Mouse (Mus musculus) limb, embryonic 15.5 days (tissue): ENCODE results near the gene Cd300lg. TPM values are rescaled to one million over a fixed set of nuclear protein-coding genes. Genes with fewer than 3 reads are reported as not detected.

ENCODE experiments used
- ATAC-seq: fragments of 200-750 bp; cut with Nextera tagmentation; 2 replicates; pipeline ENCODE4 v1.8.0; 2017; ENCODE audit warnings: low read depth, moderate TSS enrichment; ENCODE audit not compliant: insufficient number of reproducible peaks, low FRiP score, low TSS enrichment
- H3K27ac ChIP-seq: fragments of 300-500 bp; sonication (generic); 2 replicates; pipeline ENCODE4 v1.5.1; 2015; ENCODE audit warnings: moderate library complexity, mild to moderate bottlenecking, inconsistent platforms
- H3K27me3 ChIP-seq: fragments of 300-500 bp; sonication (generic); 2 replicates; pipeline ENCODE4 v1.6.1; 2015; ENCODE audit warnings: inconsistent platforms
- H3K36me3 ChIP-seq: fragments of 300-500 bp; sonication (generic); 2 replicates; pipeline ENCODE4 v1.6.1; 2015; ENCODE audit warnings: inconsistent platforms
- H3K4me1 ChIP-seq: fragments of 300-500 bp; sonication (generic); 2 replicates; pipeline ENCODE4 v1.6.1; 2015; ENCODE audit warnings: inconsistent platforms
- H3K4me2 ChIP-seq: fragments of 300-500 bp; sonication (generic); 2 replicates; pipeline ENCODE4 v1.6.1; 2015; ENCODE audit warnings: mild to moderate bottlenecking, inconsistent platforms
- H3K4me3 ChIP-seq: fragments of 300-500 bp; sonication (generic); 2 replicates; pipeline ENCODE4 v1.5.1; 2015; ENCODE audit warnings: mild to moderate bottlenecking, inconsistent platforms
- H3K9ac ChIP-seq: fragments of 300-500 bp; sonication (generic); 2 replicates; pipeline ENCODE4 v1.6.1; 2015; ENCODE audit warnings: inconsistent platforms
- H3K9me3 ChIP-seq: fragments of 300-500 bp; sonication (generic); 2 replicates; pipeline ENCODE4 v1.6.1; 2016; ENCODE audit warnings: inconsistent platforms
- WGBS: fragments of 180-500 bp; shearing (Covaris S2); methylation state at CpG from one replicate; pipeline ENCODE4 v1.1.7; 2015; 5-methylcytosine and 5-hydroxymethylcytosine counted together
- polyA plus RNA-seq: library from polyadenylated mRNA; unstranded; fragments of >200 nt; fragmentation: Nextera tagmentation; extraction: Ambion mirVana; gene quantifications from 2 replicates; pipeline ENCODE4 v1.2.1, GENCODE M21; 2015

Gene Cd300lg
- polyA plus RNA-seq, 1 experiment from 2014 or later = 2.2 TPM

GRCm38 (mm10) chr11:102026694-102027360 lies 14.5 kb upstream of the Cd300lg start:
- Histone ChIP-seq H3K9ac (peak overlapping the region; percentile 56), H3K27ac (peak overlapping the region; percentile 33; the same call in 1 of the 2 replicates), H3K4me2 (peak overlapping the region; percentile 94), H3K36me3 (0 out of 2 replicates have a peak, but pooled peaks cover 2% of the 10 kb centered on the region), H3K4me3 (peak overlapping the region; percentile 73), H3K4me1 (peaks cover 14% of the 10 kb centered on the region), H3K27me3 (no peaks in the 10 kb centered on the region), H3K9me3 (no peaks in the 10 kb centered on the region)
- peak; percentile 83 for ATAC-seq
- WGBS = under 1% methylated on average over 54 of the region's 73 CpGs

- H3K36me3 ChIP-seq = no peaks in the 10 kb centered on the region
- H3K9ac ChIP-seq = 0 out of 2 replicates have a peak overlapping the region, but pooled peaks have one; percentile 56
- peak overlapping the region; percentile 94 for H3K4me2 ChIP-seq
- ATAC-seq = no peak
- H3K4me1 ChIP-seq = peaks cover 14% of the 10 kb centered on the region
- H3K9me3 ChIP-seq = no peaks in the 10 kb centered on the region
- 5% methylated on average over 12 of the region's 12 CpGs for WGBS
- no peaks in the 10 kb centered on the region for H3K27me3 ChIP-seq
- H3K4me3 ChIP-seq = peak overlapping the region; percentile 73
- H3K27ac ChIP-seq = no peak overlapping the region
Measured at GRCm38 (mm10) chr11:102027361-102028017, 13.8 kb upstream of the Cd300lg start.

- Histone ChIP-seq H3K4me1 (peaks cover 14% of the 10 kb centered on the region), H3K27ac (no peak within 1 kb of the TSS), H3K27me3 (no peaks in the 10 kb centered on the region), H3K36me3 (no peaks in the 10 kb centered on the region), H3K9me3 (no peaks in the 10 kb centered on the region), H3K4me2 (peak within 1 kb of the TSS; percentile 94), H3K4me3 (peak within 1 kb of the TSS; percentile 73), H3K9ac (0 out of 2 replicates have a peak within 1 kb of the TSS, but pooled peaks have one; percentile 56)
- no peak for ATAC-seq
- 73% methylated on average over 6 of the region's 6 CpGs for WGBS
Measured at GRCm38 (mm10) chr11:102028087-102028816, 13.1 kb upstream of the Cd300lg start, which contains the start of gene Mpp3. Gene Mpp3 (minus strand): TSS chr11:102028461.

- H3K9ac ChIP-seq = no peak overlapping the region
- WGBS = 86% methylated on average over 4 of the region's 4 CpGs
- no peak overlapping the region for H3K4me3 ChIP-seq
- no peaks in the 10 kb centered on the region for H3K36me3 ChIP-seq
- no peaks in the 10 kb centered on the region for H3K27me3 ChIP-seq
- no peak for ATAC-seq
- no peak overlapping the region for H3K27ac ChIP-seq
- H3K4me2 ChIP-seq = no peak overlapping the region
- peaks cover 14% of the 10 kb centered on the region for H3K4me1 ChIP-seq
- no peaks in the 10 kb centered on the region for H3K9me3 ChIP-seq
Measured at GRCm38 (mm10) chr11:102029304-102029703, 12.0 kb upstream of the Cd300lg start.

GRCm38 (mm10) chr11:102029966-102030365 lies 11.3 kb upstream of the Cd300lg start:
- H3K4me3 ChIP-seq = no peak overlapping the region
- ATAC-seq = no peak
- no peak overlapping the region for H3K9ac ChIP-seq
- H3K27me3 ChIP-seq = no peaks in the 10 kb centered on the region
- no peak overlapping the region for H3K4me2 ChIP-seq
- H3K4me1 ChIP-seq = peaks cover 14% of the 10 kb centered on the region
- WGBS = 40% methylated on average over 7 of the region's 7 CpGs
- no peaks in the 10 kb centered on the region for H3K36me3 ChIP-seq
- H3K27ac ChIP-seq = no peak overlapping the region
- no peaks in the 10 kb centered on the region for H3K9me3 ChIP-seq

- H3K27me3 ChIP-seq = no peaks in the 10 kb centered on the region
- WGBS = 79% methylated on average over 7 of the region's 7 CpGs
- H3K4me2 ChIP-seq = no peak overlapping the region
- no peaks in the 10 kb centered on the region for H3K36me3 ChIP-seq
- H3K9ac ChIP-seq = no peak overlapping the region
- H3K4me3 ChIP-seq = no peak overlapping the region
- no peak overlapping the region for H3K27ac ChIP-seq
- H3K9me3 ChIP-seq = no peaks in the 10 kb centered on the region
- peaks cover 11% of the 10 kb centered on the region for H3K4me1 ChIP-seq
- no peak for ATAC-seq
Measured at GRCm38 (mm10) chr11:102031149-102031548, 10.2 kb upstream of the Cd300lg start.

GRCm38 (mm10) chr11:102033055-102033591 lies 8.2 kb upstream of the Cd300lg start:
- no peak for ATAC-seq

GRCm38 (mm10) chr11:102034887-102035286 lies 6.4 kb upstream of the Cd300lg start:
- ATAC-seq = no peak
- Histone ChIP-seq H3K36me3 (no peaks in the 10 kb centered on the region), H3K9ac (no peak overlapping the region), H3K27ac (no peak overlapping the region), H3K4me2 (no peak overlapping the region), H3K9me3 (no peaks in the 10 kb centered on the region), H3K27me3 (no peaks in the 10 kb centered on the region), H3K4me3 (no peak overlapping the region), H3K4me1 (no peaks in the 10 kb centered on the region)
- 57% methylated on average over 8 of the region's 8 CpGs for WGBS

More at GRCm38 (mm10) chr11:102033055-102033591, 8.2 kb upstream of the Cd300lg start:
- no peak overlapping the region for H3K27ac ChIP-seq
- no peaks in the 10 kb centered on the region for H3K36me3 ChIP-seq
- no peaks in the 10 kb centered on the region for H3K9me3 ChIP-seq
- H3K4me2 ChIP-seq = no peak overlapping the region
- no peaks in the 10 kb centered on the region for H3K4me1 ChIP-seq
- 78% methylated on average over 12 of the region's 12 CpGs for WGBS
- H3K27me3 ChIP-seq = no peaks in the 10 kb centered on the region
- H3K4me3 ChIP-seq = no peak overlapping the region
- H3K9ac ChIP-seq = no peak overlapping the region

- Histone ChIP-seq H3K4me3 (no peak overlapping the region), H3K27ac (no peak overlapping the region), H3K4me1 (0 out of 2 replicates have a peak, but pooled peaks cover 2% of the 10 kb centered on the region), H3K4me2 (no peak overlapping the region), H3K27me3 (no peaks in the 10 kb centered on the region), H3K9me3 (no peaks in the 10 kb centered on the region), H3K9ac (no peak overlapping the region), H3K36me3 (no peaks in the 10 kb centered on the region)
- WGBS = 74% methylated on average over 5 of the region's 5 CpGs
- ATAC-seq = no peak
Measured at GRCm38 (mm10) chr11:102035456-102035960, 5.8 kb upstream of the Cd300lg start.

GRCm38 (mm10) chr11:102036336-102036735 lies 5.0 kb upstream of the Cd300lg start:
- H3K4me1 ChIP-seq = 0 out of 2 replicates have a peak, but pooled peaks cover 2% of the 10 kb centered on the region
- 81% methylated on average over 7 of the region's 7 CpGs for WGBS
- no peak overlapping the region for H3K27ac ChIP-seq
- no peak for ATAC-seq
- no peak overlapping the region for H3K9ac ChIP-seq
- no peaks in the 10 kb centered on the region for H3K9me3 ChIP-seq
- no peak overlapping the region for H3K4me2 ChIP-seq
- no peaks in the 10 kb centered on the region for H3K36me3 ChIP-seq
- no peak overlapping the region for H3K4me3 ChIP-seq
- no peaks in the 10 kb centered on the region for H3K27me3 ChIP-seq

GRCm38 (mm10) chr11:102037789-102038188 lies 3.5 kb upstream of the Cd300lg start:
- Histone ChIP-seq H3K4me2 (no peak overlapping the region), H3K36me3 (no peaks in the 10 kb centered on the region), H3K4me3 (no peak overlapping the region), H3K27me3 (no peaks in the 10 kb centered on the region), H3K9ac (no peak overlapping the region), H3K4me1 (0 out of 2 replicates have a peak, but pooled peaks cover 2% of the 10 kb centered on the region), H3K9me3 (no peaks in the 10 kb centered on the region), H3K27ac (no peak overlapping the region)
- 83% methylated on average over 6 of the region's 6 CpGs for WGBS
- ATAC-seq = no peak
